Mouse (Mus musculus) testis, adult 2 months (tissue): ENCODE measurements around the gene G6pc3.

Experiments used
- CTCF ChIP-seq: fragments of 200-500 bp; IDR thresholded peaks from 2 replicates; pipeline ENCODE4 v1.5.1; 2012; ENCODE audit warnings: low read depth, mild to moderate bottlenecking, inconsistent platforms, low read length, moderate library complexity; ENCODE audit not compliant: control insufficient read depth, insufficient read depth, insufficient replicate concordance
- POLR2A ChIP-seq: fragments of 200-500 bp; IDR thresholded peaks from 2 replicates; pipeline ENCODE4 v1.6.1; 2012; ENCODE audit warnings: low read depth, mild to moderate bottlenecking, inconsistent platforms, low read length, moderate library complexity; ENCODE audit not compliant: control insufficient read depth

DNA sequence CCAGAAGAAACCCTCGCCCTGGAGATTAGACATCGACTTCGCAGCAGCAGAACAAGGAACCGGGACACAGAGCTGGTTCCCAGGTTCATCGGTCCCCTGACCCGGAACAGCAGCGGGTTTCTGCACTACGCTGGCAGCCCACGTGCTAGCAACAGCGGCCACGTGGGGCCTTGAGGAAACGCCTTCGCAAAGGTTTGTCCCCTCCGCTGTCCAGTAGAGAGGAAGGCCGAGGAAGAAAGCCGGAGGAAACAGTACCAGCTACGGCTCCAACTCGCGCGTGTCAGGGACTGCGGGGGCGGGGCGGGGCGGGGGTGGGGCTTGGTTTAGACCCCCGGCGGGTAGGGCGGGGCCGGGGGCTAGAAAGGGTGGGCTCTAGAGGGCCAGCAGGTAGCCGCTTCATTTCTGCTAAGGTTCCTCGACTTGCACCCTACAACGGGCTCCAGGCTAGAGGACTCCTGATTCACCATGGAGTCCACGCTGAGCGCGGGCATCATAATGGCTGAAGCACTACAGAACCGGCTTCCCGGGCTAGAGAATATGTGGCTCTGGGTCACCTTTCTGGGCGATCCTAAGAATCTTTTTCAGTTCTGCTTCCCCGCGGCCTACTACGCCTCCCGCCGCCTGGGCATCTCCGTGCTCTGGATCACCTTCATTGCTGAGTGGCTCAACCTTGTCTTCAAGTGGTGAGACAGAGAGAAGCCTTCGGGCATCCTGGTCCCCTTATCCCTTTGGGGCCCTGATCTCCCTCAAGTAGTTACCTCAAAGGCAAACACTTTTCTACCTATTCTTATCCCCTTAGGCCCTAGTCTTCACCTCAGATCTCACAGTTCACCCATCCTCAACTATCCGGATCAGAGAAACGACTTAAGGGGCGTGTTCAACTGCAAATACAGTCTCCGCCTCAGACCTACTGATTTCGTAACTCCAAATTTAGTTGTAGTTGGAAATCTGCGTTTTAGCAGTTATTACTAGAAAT is at the start of gene G6pc3:
- TF ChIP-seq CTCF (no peak), POLR2A (peak; percentile 46)
